Mouse (Mus musculus) hindbrain, embryonic 10.5 days (tissue): Measurements from ENCODE around the gene Pik3r5. TPM values are rescaled to one million over a fixed set of nuclear protein-coding genes. Genes with fewer than 3 reads are reported as not detected.

Source experiments
- DNase-seq: peaks from one replicate; pipeline ENCODE4 v3.0.0-alpha.2; 2017; ENCODE audit warnings: low spot score
- H3K27ac ChIP-seq: fragments of 300-500 bp; sonication (generic); 2 replicates; pipeline ENCODE4 v1.5.1; 2016; ENCODE audit warnings: mild to moderate bottlenecking, moderate library complexity
- H3K27me3 ChIP-seq: fragments of 300-500 bp; sonication (generic); 2 replicates; pipeline ENCODE4 v1.6.1; 2016; ENCODE audit warnings: mild to moderate bottlenecking; ENCODE audit not compliant: poor library complexity, insufficient read depth, severe bottlenecking
- H3K36me3 ChIP-seq: fragments of 300-500 bp; sonication (generic); 2 replicates; pipeline ENCODE4 v1.6.1; 2016; ENCODE audit warnings: mild to moderate bottlenecking, moderate library complexity
- H3K4me1 ChIP-seq: fragments of 300-500 bp; sonication (generic); replicated peaks from 2 replicates; pipeline ENCODE4 v1.6.1; 2016; ENCODE audit warnings: mild to moderate bottlenecking
- H3K4me3 ChIP-seq: fragments of 300-500 bp; sonication (generic); 2 replicates; pipeline ENCODE4 v1.5.1; 2016; ENCODE audit warnings: mild to moderate bottlenecking, moderate library complexity
- H3K9me3 ChIP-seq: fragments of 300-500 bp; sonication (generic); 2 replicates; pipeline ENCODE4 v1.6.1; 2016; ENCODE audit warnings: mild to moderate bottlenecking, moderate library complexity
- WGBS: fragments of 180-500 bp; shearing (Covaris S2); methylation state at CpG from one replicate; pipeline ENCODE4 v1.1.7; 2016; 5-methylcytosine and 5-hydroxymethylcytosine counted together
- polyA plus RNA-seq: library from polyadenylated mRNA; unstranded; fragments of >200 nt; fragmentation: Nextera tagmentation; extraction: Ambion mirVana; gene quantifications from 2 replicates; pipeline ENCODE4 v1.2.1, GENCODE M21; 2016

The Pik3r5 gene
- polyA plus RNA-seq, 1 experiment from 2014 or later, result 0.88 TPM

DNA sequence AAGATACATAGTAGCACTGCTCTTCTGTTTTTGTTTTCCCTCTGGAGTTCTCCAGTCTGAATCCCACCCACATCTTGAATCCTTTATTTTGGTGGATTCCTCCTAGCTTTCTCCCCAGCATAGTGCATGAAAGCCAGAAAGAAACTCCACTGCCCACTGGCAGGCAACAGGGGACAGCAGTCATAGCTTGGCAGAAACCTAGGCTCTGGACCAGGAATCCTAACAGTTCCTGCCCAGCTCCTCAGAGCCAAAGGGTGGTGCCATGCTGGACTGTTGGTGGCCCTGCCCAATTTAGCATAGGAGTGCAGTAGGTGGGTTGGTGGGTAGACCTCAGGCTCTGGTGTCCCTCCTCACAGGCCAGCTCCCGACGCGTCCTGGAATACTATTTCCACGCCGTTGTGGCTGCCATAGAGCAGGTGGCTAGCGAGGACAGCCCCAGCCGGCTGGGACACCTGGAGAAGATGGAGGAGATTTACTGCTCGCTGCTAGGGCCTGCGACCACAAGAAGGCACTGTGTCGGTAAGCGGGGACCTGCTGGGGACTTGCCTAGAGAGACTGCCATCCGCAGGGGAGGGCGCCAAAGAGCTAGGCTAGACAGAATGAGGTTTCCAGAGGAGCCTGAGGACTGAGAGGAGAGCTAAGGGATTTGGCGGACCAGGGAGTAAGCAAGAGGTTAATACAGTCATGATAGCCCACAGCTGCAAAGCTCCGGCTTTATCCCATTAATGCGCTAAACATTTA is 99.3 kb downstream of the Pik3r5 start:
- H3K4me3 ChIP-seq, result no peak overlapping the region

GRCm38 (mm10) chr11:68531941-68532535 is 100.1 kb downstream of the Pik3r5 start:
- Histone ChIP-seq H3K4me1 (peaks cover 13% of the 10 kb centered on the region), H3K36me3 (no peaks in the 10 kb centered on the region), H3K27ac (no peak overlapping the region), H3K4me3 (no peak overlapping the region), H3K27me3 (peaks cover 6% of the 10 kb centered on the region), H3K9me3 (no peaks in the 10 kb centered on the region)
- 79% methylated on average over 11 of the region's 11 CpGs for whole genome bisulfite sequencing
- no peak for DNase-seq

More for the DNA sequence above, 99.3 kb downstream of the Pik3r5 start:
- H3K27ac ChIP-seq, result no peak overlapping the region
- H3K36me3 ChIP-seq, result no peaks in the 10 kb centered on the region
- H3K27me3 ChIP-seq, result peaks cover 6% of the 10 kb centered on the region
- 28% methylated on average over 16 of the region's 16 CpGs for WGBS
- H3K4me1 ChIP-seq, result peaks cover 8% of the 10 kb centered on the region; the same call in 1 of the 2 replicates
- DNase-seq, result peak; percentile 41
- H3K9me3 ChIP-seq, result no peaks in the 10 kb centered on the region

- Histone ChIP-seq H3K4me3 (no peak overlapping the region), H3K27ac (no peak overlapping the region), H3K27me3 (peaks cover 6% of the 10 kb centered on the region), H3K4me1 (peaks cover 13% of the 10 kb centered on the region), H3K36me3 (no peaks in the 10 kb centered on the region), H3K9me3 (no peaks in the 10 kb centered on the region)
- WGBS, result 85% methylated on average over 5 of the region's 5 CpGs
- no peak for DNase-seq
These were observed 100.9 kb downstream of the Pik3r5 start for GRCm38 (mm10) chr11:68532773-68533172.

DNA sequence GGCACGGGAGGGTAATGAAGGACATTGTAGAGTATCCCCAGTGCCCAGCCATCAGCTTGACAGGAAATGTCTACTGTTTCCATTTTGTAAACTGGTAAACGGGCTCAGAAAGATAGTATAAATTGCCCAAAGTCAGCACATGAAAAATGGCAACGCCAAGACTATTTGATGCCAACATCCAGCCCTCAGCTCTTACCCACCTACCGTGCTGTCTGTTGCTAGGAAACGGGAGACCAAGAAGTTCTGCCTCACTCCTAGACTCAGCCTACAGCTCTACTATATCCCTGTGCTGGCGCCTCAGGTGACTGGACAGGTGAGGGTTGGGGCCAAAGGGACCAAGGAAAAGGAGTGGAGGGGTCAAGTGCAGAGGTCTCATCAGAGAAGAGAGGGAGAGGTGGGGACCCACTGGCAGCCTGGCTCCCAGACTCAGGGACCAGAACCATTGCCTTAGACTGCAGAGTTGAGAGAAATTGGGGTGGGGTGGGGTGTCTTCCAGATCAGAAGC is 102.1 kb downstream of the Pik3r5 start:
- Histone ChIP-seq H3K27me3 (peaks cover 6% of the 10 kb centered on the region), H3K9me3 (no peaks in the 10 kb centered on the region), H3K27ac (no peak overlapping the region), H3K4me1 (peaks cover 13% of the 10 kb centered on the region), H3K4me3 (no peak overlapping the region), H3K36me3 (no peaks in the 10 kb centered on the region)
- 85% methylated on average over 6 of the region's 6 CpGs for WGBS
- no peak for DNase-seq

GRCm38 (mm10) chr11:68536026-68536425 is 104.1 kb downstream of the Pik3r5 start:
- 75% methylated on average over 4 of the region's 4 CpGs for WGBS
- DNase-seq, result no peak
- Histone ChIP-seq H3K4me3 (no peak overlapping the region), H3K27me3 (peaks cover 4% of the 10 kb centered on the region), H3K9me3 (no peaks in the 10 kb centered on the region), H3K36me3 (no peaks in the 10 kb centered on the region), H3K27ac (no peak overlapping the region), H3K4me1 (peaks cover 12% of the 10 kb centered on the region)

GRCm38 (mm10) chr11:68536465-68536864 is 104.5 kb downstream of the Pik3r5 start:
- WGBS, result 59% methylated on average over 4 of the region's 4 CpGs
- DNase-seq, result peak; percentile 55
- Histone ChIP-seq H3K27ac (no peak overlapping the region), H3K4me1 (peaks cover 8% of the 10 kb centered on the region), H3K4me3 (no peak overlapping the region), H3K36me3 (no peaks in the 10 kb centered on the region), H3K27me3 (peaks cover under 1% of the 10 kb centered on the region), H3K9me3 (no peaks in the 10 kb centered on the region)

GRCm38 (mm10) chr11:68539621-68540020 is 107.7 kb downstream of the Pik3r5 start:
- Histone ChIP-seq H3K36me3 (no peaks in the 10 kb centered on the region), H3K27me3 (peaks cover 8% of the 10 kb centered on the region; the same call in 1 of the 2 replicates), H3K4me1 (peaks cover 7% of the 10 kb centered on the region), H3K27ac (no peak overlapping the region), H3K4me3 (no peak overlapping the region), H3K9me3 (no peaks in the 10 kb centered on the region)
- 59% methylated on average over 5 of the region's 5 CpGs for WGBS
- DNase-seq, result no peak

DNA sequence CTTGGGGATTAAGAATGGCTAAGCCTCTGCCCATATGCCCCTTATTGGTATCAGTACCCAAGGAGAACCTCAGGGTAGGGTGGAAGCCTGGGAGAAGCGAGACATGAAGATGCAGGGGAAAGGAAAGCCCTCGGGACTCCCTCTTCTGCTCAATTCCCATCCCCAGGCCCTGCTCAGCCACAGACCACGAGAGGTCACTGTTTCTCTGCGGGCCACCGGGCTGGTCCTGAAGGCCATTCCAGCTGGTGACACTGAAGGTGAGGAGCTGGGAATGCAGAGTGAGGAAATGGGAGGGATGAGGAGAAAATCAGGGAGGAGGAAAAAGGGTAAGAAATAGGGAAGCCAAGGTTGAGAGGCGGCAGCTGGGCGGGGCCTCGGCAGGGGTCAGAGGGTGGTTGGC is 112.6 kb downstream of the Pik3r5 start:
- peak; percentile 31 for DNase-seq
- 10% methylated on average over 8 of the region's 8 CpGs for WGBS
- 0 out of 2 replicates have a peak, but pooled peaks cover 4% of the 10 kb centered on the region for H3K4me1 ChIP-seq

GRCm38 (mm10) chr11:68545172-68545571 is 113.3 kb downstream of the Pik3r5 start:
- H3K4me3 ChIP-seq, result no peak overlapping the region
- H3K9me3 ChIP-seq, result no peaks in the 10 kb centered on the region
- H3K27ac ChIP-seq, result no peak overlapping the region
- no peak for DNase-seq
- H3K36me3 ChIP-seq, result no peaks in the 10 kb centered on the region
- 0 out of 2 replicates have a peak, but pooled peaks cover 4% of the 10 kb centered on the region for H3K4me1 ChIP-seq
- peaks cover 17% of the 10 kb centered on the region for H3K27me3 ChIP-seq
- 59% methylated on average over 7 of the region's 7 CpGs for WGBS

More for the DNA sequence above, 112.6 kb downstream of the Pik3r5 start:
- no peak overlapping the region for H3K4me3 ChIP-seq
- H3K9me3 ChIP-seq, result no peaks in the 10 kb centered on the region
- no peak overlapping the region for H3K27ac ChIP-seq
- H3K36me3 ChIP-seq, result no peaks in the 10 kb centered on the region
- H3K27me3 ChIP-seq, result peaks cover 17% of the 10 kb centered on the region

DNA sequence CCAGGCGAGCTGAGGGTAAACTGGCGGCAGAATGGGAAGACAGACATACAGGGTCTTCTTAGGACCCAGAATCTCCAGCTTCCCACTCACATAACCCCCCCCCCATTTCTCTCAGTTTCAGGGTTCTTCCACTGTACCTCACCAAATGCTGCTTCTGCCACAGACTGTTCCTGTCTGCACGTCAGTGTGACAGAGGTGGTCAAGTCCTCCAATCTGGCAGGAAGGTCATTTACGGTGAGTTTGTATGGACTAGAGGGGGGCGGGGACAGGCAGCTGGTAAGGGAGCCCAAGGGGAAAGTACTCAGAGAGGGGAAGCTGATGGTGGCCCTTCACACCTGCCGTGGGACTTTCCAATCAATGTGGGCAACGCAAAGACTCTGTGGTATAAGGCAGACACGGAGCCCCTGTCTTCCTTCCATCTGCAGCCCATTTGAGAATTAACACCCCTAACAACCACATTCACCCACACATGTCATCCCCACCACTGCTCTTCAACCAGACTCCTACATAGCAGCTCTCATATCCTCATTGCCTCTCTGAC is 113.8 kb downstream of the Pik3r5 start:
- Histone ChIP-seq H3K4me3 (no peak overlapping the region), H3K9me3 (no peaks in the 10 kb centered on the region), H3K4me1 (0 out of 2 replicates have a peak, but pooled peaks cover 4% of the 10 kb centered on the region), H3K27me3 (peaks cover 17% of the 10 kb centered on the region), H3K27ac (no peak overlapping the region), H3K36me3 (no peaks in the 10 kb centered on the region)
- WGBS, result 85% methylated on average over 8 of the region's 8 CpGs
- no peak for DNase-seq
